Mouse (Mus musculus): Measurements from ENCODE around the gene Gm7137.
"Not testable (repeated sequence)": the region's sequence is repeated elsewhere in the genome, so short reads cannot be mapped to it uniquely, and the experiment has no call there.

DNA sequence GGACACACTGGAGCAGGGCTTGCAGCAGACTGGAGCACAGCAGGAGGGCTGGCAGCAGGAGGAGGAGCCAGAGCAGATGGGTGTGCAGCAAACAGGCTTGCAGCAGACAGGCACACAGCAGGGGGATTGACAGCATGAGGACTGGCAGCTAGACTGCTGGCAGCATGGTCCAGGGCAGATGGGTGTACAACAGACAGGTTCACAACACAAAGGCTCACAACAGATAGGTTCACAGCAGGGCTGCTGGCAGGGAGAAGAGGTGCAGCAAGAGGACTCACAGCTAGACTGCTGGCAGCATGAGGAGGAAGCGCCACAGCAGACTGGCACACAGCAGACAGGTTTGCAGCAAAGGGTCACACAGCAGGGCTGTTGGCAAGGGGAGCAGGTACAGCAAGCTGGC is 37.3 kb downstream of the Gm7137 start:
- TF ChIP-seq CTCF (IDR thresholded peaks at IDR 0.05; ENCODE audit: control insufficient read depth, insufficient read depth, insufficient replicate concordance, low read depth, low read length); POLR2A (IDR thresholded peaks at IDR 0.05; ENCODE audit: control insufficient read depth, low read depth, low read length): not testable (repeated sequence)

Measured in testis, adult 2 months (tissue).